Mouse (Mus musculus) spleen, adult 2 months (tissue): ENCODE results near the gene BC005537. TPM values are rescaled to one million over a fixed set of nuclear protein-coding genes. Genes with fewer than 3 reads are reported as not detected.

Experiments
- DNase-seq, 2 experiments: peaks; one replicate each; pipeline versions ENCODE4 v3.0.0 to v3.0.0-alpha.2; 2012 to 2021; ENCODE audit warnings: low spot score in 2 of 2, low read depth in 1 of 2
- H3K27ac ChIP-seq: fragments of 200-500 bp; 2 replicates; pipeline ENCODE4 v1.5.1; 2012; ENCODE audit warnings: low read length, inconsistent platforms; ENCODE audit not compliant: insufficient read depth
- H3K27me3 ChIP-seq: fragments of 200-500 bp; 2 replicates; pipeline ENCODE4 v1.6.1; 2012; ENCODE audit warnings: mild to moderate bottlenecking, moderate library complexity, low read length, inconsistent platforms; ENCODE audit not compliant: control insufficient read depth, insufficient read depth
- H3K36me3 ChIP-seq: fragments of 200-500 bp; 2 replicates; pipeline ENCODE4 v1.6.1; 2012; ENCODE audit warnings: mild to moderate bottlenecking, low read length, inconsistent platforms; ENCODE audit not compliant: control insufficient read depth, insufficient read depth
- H3K4me1 ChIP-seq: fragments of 200-500 bp; 2 replicates; pipeline ENCODE4 v1.6.1; 2011; ENCODE audit warnings: inconsistent platforms; ENCODE audit not compliant: control insufficient read depth, insufficient read depth, insufficient read length
- H3K4me3 ChIP-seq: fragments of 200-500 bp; 2 replicates; pipeline ENCODE4 v1.5.1; 2011; ENCODE audit warnings: mild to moderate bottlenecking, inconsistent platforms; ENCODE audit not compliant: insufficient read depth, insufficient read length; ENCODE audit errors: extremely low read depth
- CTCF ChIP-seq: fragments of 200-500 bp; IDR thresholded peaks from 2 replicates; pipeline ENCODE4 v1.5.1; 2011; ENCODE audit warnings: mild to moderate bottlenecking, inconsistent platforms; ENCODE audit not compliant: insufficient read depth, insufficient read length, insufficient replicate concordance; ENCODE audit errors: extremely low read depth
- POLR2A ChIP-seq: fragments of 200-500 bp; IDR thresholded peaks from 2 replicates; pipeline ENCODE4 v1.6.1; 2011; ENCODE audit warnings: low read depth, low read length, inconsistent platforms
- WGBS: fragments of 180-500 bp; shearing (Covaris S2); methylation state at CpG from one replicate; pipeline ENCODE4 v1.1.7; 2018; 5-methylcytosine and 5-hydroxymethylcytosine counted together
- polyA plus RNA-seq: library from polyadenylated mRNA; depleted of rRNA; stranded (reverse); fragments of >200 nt; gene quantifications from 2 replicates; pipeline ENCODE4 v1.2.3, GENCODE M21; 2012; rRNA removed

The BC005537 gene
- polyA plus RNA-seq, 1 experiment: 21.0 TPM

DNA sequence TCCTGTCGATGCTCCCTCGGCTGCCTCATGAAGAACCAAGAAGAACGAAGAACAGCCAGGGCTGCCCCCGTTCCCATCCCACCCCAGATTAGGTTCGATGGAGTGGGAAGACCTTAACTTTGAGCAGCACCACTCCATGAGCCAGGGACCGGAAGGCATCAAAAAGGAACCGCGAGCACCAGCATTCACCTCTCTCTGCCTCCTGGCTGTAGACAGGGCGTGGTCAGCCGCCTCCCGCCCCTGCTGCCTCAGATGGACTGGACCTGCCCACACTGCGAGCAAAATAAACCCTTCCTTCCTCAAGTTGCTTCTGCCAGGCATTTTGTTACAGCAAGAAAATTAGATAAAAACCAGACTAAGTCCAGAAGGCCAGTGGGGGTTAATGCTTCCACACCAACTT is 59.6 kb downstream of the BC005537 start:
- no peaks in the 10 kb centered on the region for H3K36me3 ChIP-seq
- no peak for DNase-seq
- no peak overlapping the region for H3K4me3 ChIP-seq
- no peaks in the 10 kb centered on the region for H3K4me1 ChIP-seq
- H3K27ac ChIP-seq: no peak overlapping the region
- no peaks in the 10 kb centered on the region for H3K27me3 ChIP-seq
- TF ChIP-seq CTCF (no peak), POLR2A (no peak)
- WGBS: 75% methylated on average over 12 of the region's 12 CpGs

GRCm38 (mm10) chr13:24862021-24862420 is 60.6 kb downstream of the BC005537 start:
- H3K27me3 ChIP-seq: no peaks in the 10 kb centered on the region
- H3K4me3 ChIP-seq: no peak overlapping the region
- H3K4me1 ChIP-seq: 0 out of 2 replicates have a peak, but pooled peaks cover 5% of the 10 kb centered on the region
- no peaks in the 10 kb centered on the region for H3K36me3 ChIP-seq
- 83% methylated on average over 7 of the region's 7 CpGs for WGBS
- no peak overlapping the region for H3K27ac ChIP-seq
- DNase-seq: no peak
- TF ChIP-seq POLR2A (no peak), CTCF (no peak)

GRCm38 (mm10) chr13:24862520-24862919 is 61.1 kb downstream of the BC005537 start:
- H3K27ac ChIP-seq: no peak overlapping the region
- TF ChIP-seq CTCF (peak; percentile 45; the same call in 1 of the 2 replicates), POLR2A (no peak)
- WGBS: 68% methylated on average over 7 of the region's 7 CpGs
- DNase-seq: peak; percentile 17 to 50
- H3K4me3 ChIP-seq: no peak overlapping the region
- H3K36me3 ChIP-seq: no peaks in the 10 kb centered on the region
- no peaks in the 10 kb centered on the region for H3K27me3 ChIP-seq
- H3K4me1 ChIP-seq: 0 out of 2 replicates have a peak, but pooled peaks cover 5% of the 10 kb centered on the region

Other genes with a start within 250 kb of the BC005537 start
- gene Ripor2, start 219.5 kb upstream of the BC005537 start, polyA plus RNA-seq: 46.4 and 54.7 TPM in 2 replicates
- gene Armh2, start 60.4 kb upstream of the BC005537 start, polyA plus RNA-seq: 0.11 TPM in 1 of 2 replicates, not detected in the other
- 1.7 and 2.7 TPM in 2 replicates for gene Gmnn, start 39.7 kb upstream of the BC005537 start, polyA plus RNA-seq
- gene Acot13, start 29.9 kb downstream of the BC005537 start, polyA plus RNA-seq: 15.8 and 17.7 TPM in 2 replicates
- gene Tdp2, start 30.0 kb downstream of the BC005537 start, polyA plus RNA-seq: 12.9 and 16.5 TPM in 2 replicates
- gene D130043K22Rik, start 43.5 kb downstream of the BC005537 start, polyA plus RNA-seq: 0.01 TPM in 1 of 2 replicates, not detected in the other
- gene Aldh5a1, start 136.0 kb downstream of the BC005537 start, polyA plus RNA-seq: 0.50 and 0.55 TPM in 2 replicates
- 0.11 and 0.13 TPM in 2 replicates for gene Gpld1, start 141.5 kb downstream of the BC005537 start, polyA plus RNA-seq
- gene Mrs2, start 218.7 kb downstream of the BC005537 start, polyA plus RNA-seq: 11.6 and 12.9 TPM in 2 replicates